Mouse (Mus musculus): ENCODE results near the gene Pheta2. TPM values are rescaled to one million over a fixed set of nuclear protein-coding genes. Genes with fewer than 3 reads are reported as not detected.

Gene Pheta2
- polyA plus RNA-seq (2016; fragmentation: Nextera tagmentation; extraction: Ambion mirVana), result 5.4 and 7.4 TPM in 2 replicates

DNA sequence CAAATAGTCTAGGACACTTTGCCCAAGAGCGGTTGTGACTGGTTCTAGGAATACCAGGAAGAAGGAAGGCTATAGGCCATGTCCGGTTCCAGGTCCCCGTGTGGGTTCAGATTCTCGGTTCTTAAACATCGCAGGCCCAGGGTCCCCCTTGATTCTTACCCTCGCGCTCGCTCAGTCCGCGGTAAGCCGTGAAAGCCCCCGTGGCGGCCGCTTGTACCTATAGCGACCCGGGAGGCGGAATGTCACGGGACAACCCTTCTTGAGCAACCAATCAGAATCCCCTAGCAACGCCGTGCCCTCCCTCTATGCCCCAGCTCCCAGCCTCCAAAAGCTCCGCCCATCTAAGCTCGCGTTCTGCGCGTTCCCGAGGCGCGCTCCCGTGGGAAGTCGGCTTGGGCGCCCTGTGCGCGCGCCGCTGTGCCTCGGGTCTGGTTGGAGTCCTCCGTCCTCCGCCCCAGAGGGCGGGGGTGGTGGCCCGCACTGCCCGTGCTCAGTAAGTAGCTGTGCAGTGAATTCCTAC is at the start of gene Pheta2, which contains the start of the genes Naga and Smdt1:
Gene Pheta2, plus strand, starts transcription at position 350 of the 520 bp plus-strand sequence.
Gene Naga, minus strand, starts transcription at position 333 of the 520 bp plus-strand sequence.
Gene Smdt1, plus strand, starts transcription at position 367 of the 520 bp plus-strand sequence.
- under 1% methylated on average over 41 of the region's 41 CpGs for WGBS
- H3K9me3 ChIP-seq (replicated peaks), result no peaks in the 10 kb centered on the region
- peaks cover 29% of the 10 kb centered on the region for H3K36me3 ChIP-seq
- peak within 1 kb of the TSS; percentile 67 for H3K4me3 ChIP-seq
- peaks cover 54% of the 10 kb centered on the region for H3K4me1 ChIP-seq
- H3K27ac ChIP-seq, result peak within 1 kb of the TSS; percentile 85
- peaks cover 26% of the 10 kb centered on the region for H3K27me3 ChIP-seq (ENCODE audit: low read depth, poor library complexity, severe bottlenecking)
- peak; percentile 99 for DNase-seq (ENCODE audit: low spot score)

DNA sequence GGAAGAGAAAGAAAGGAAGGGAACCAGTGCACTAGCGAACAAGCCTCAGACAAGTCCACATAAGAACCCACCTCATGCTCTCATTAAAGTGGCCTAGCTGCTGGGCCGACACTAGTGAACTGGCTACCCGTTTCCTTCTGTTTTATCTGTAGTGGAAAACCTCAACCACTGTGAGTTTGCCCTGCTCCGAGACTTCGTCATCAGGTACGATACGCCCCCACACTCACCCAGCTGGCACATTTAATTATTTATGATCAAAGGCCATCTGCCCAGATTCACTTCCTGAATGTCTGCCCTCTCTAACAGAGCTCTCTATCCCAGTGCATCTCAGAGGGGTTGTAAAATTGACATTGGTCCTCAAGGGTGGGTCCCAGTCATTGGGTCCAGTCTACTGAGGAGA is 48.5 kb upstream of the Pheta2 start:
- no peak for DNase-seq (ENCODE audit: low spot score)
- no peak overlapping the region for H3K4me3 ChIP-seq
- H3K27ac ChIP-seq, result no peak overlapping the region
- peaks cover 68% of the 10 kb centered on the region for H3K36me3 ChIP-seq
- no peaks in the 10 kb centered on the region for H3K27me3 ChIP-seq (ENCODE audit: low read depth, poor library complexity, severe bottlenecking)
- H3K4me1 ChIP-seq, result peaks cover 12% of the 10 kb centered on the region
- WGBS, result 92% methylated on average over 7 of the region's 7 CpGs
- no peaks in the 10 kb centered on the region for H3K9me3 ChIP-seq (replicated peaks)

DNA sequence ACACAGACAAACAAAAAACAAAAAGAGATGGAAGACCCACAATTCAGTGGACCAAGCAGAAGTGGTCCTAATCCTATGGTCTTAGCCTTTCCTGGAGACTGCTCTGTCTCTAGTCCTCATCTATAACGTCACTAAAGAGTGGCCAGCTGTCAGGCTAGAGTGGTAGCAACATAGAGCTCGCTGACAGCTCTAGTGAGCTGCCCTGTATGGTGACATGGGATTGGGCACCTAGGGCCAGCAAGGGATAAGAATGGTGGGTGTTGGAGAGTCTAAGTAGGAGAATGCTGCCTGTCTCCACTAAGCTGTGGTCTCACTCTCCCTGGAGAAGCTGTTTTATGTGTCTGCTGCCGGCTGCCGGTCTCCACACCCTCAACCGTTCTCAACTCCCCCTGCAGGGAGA is 45.9 kb upstream of the Pheta2 start:
- no peak overlapping the region for H3K27ac ChIP-seq
- H3K36me3 ChIP-seq, result peaks cover 43% of the 10 kb centered on the region
- no peaks in the 10 kb centered on the region for H3K9me3 ChIP-seq (replicated peaks)
- DNase-seq (ENCODE audit: low spot score), result no peak
- peaks cover 12% of the 10 kb centered on the region for H3K4me1 ChIP-seq
- no peaks in the 10 kb centered on the region for H3K27me3 ChIP-seq (ENCODE audit: low read depth, poor library complexity, severe bottlenecking)
- H3K4me3 ChIP-seq, result no peak overlapping the region
- 33% methylated on average over 5 of the region's 5 CpGs for WGBS

DNA sequence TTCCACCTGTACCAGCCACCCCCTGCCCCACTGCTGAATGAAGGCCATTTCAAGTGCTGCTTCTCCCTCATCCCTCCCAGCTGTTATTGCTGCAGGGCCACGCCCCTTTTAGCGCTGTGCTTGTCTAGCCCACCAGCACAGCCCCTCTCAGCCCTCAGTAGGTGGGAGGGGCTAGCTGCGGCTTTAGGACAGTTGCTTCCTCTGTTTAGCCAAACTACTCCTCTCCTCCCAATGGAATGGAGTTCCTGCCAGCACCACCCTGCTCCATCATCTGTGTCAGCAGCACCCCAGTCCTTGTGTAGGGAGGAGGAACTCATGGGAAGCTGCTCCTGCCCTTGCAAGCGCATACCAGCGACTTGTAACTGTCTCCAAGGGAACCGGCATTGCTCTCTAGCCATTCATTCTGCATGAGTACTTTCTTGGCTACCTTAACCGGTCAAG is 45.5 kb upstream of the Pheta2 start:
- no peak overlapping the region for H3K27ac ChIP-seq
- no peak overlapping the region for H3K4me3 ChIP-seq
- no peaks in the 10 kb centered on the region for H3K27me3 ChIP-seq (ENCODE audit: low read depth, poor library complexity, severe bottlenecking)
- H3K36me3 ChIP-seq, result peaks cover 38% of the 10 kb centered on the region
- DNase-seq (ENCODE audit: low spot score), result no peak
- no peaks in the 10 kb centered on the region for H3K9me3 ChIP-seq (replicated peaks)
- peaks cover 12% of the 10 kb centered on the region for H3K4me1 ChIP-seq
- 20% methylated on average over 7 of the region's 7 CpGs for WGBS

DNA sequence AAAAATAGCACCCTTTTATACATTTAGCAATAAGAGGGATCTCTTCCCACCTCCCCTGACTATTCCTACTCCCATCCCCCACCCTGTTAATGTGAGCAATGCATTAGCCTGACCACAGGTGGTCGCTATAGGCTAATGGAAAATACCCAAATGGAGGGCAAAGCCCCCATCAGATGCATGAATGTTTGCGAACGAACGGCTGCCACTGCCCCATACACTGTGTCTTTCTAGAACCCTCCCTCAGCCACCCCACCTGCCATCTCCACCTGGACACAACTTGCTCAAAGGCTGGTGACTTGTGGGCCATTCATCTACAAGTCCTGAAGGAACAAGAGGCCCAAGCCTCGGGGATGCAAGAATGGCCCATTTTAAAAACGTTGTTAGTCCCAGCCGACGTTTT is 44.7 kb upstream of the Pheta2 start:
- WGBS, result 58% methylated on average over 8 of the region's 8 CpGs

DNA sequence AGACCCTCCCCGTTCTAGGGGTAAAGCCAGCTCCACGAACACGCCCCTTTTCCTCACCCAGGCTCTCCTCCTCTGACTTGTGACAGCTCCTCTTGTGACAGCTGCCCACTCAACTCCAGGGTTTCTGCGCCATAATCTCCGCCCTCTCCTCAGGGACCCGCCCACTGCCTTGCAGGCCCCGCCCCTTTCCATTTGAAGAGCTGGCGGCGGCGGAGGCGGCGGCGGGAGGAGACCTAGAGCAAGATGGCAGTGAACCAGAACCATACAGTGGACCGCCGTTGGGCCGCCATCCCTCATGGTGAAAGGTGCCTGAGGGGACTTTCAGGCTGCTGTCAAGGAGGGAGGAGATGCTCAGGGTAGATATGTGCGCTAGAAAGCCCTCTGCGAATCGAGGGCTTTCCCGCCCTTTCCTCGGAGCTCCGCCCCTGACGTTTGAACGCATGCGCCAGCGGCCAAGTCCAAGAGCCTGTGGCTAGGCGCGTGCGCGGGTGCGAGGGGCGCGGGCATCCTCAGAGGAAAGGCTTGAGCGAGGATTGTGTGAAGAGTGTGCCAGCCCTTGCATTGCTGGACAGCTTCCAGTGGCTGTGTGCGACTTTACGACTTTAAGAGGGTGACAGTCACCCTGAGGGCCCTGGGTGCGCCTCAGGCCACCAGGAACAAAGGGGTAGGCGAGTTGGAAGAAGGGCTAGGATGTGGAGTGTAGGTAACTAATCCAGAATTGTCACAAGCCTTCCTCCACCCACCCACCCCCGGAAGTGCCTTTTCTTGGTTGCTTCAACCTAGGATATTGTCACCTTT is 39.8 kb upstream of the Pheta2 start, which contains the start of gene Wbp2nl:
Gene Wbp2nl, plus strand, starts transcription at position 191 of the 798 bp plus-strand sequence.
- 0 out of 2 replicates have a peak within 1 kb of the TSS, but pooled peaks have one; percentile 14 for H3K4me3 ChIP-seq
- DNase-seq (ENCODE audit: low spot score), result peak; percentile 31
- WGBS, result 55% methylated on average over 39 of the region's 39 CpGs
- peaks cover 11% of the 10 kb centered on the region for H3K27me3 ChIP-seq (ENCODE audit: low read depth, poor library complexity, severe bottlenecking)
- H3K4me1 ChIP-seq, result peaks cover 6% of the 10 kb centered on the region; the same call in 1 of the 2 replicates
- 0 out of 2 replicates have a peak, but pooled peaks cover 2% of the 10 kb centered on the region for H3K9me3 ChIP-seq (replicated peaks)
- no peak within 1 kb of the TSS for H3K27ac ChIP-seq
- no peaks in the 10 kb centered on the region for H3K36me3 ChIP-seq

More for the DNA sequence above, 44.7 kb upstream of the Pheta2 start:
- no peak overlapping the region for H3K27ac ChIP-seq
- DNase-seq (ENCODE audit: low spot score), result peak; percentile 35
- H3K9me3 ChIP-seq (replicated peaks), result 0 out of 2 replicates have a peak, but pooled peaks cover 2% of the 10 kb centered on the region
- H3K27me3 ChIP-seq (ENCODE audit: low read depth, poor library complexity, severe bottlenecking), result peaks cover 7% of the 10 kb centered on the region
- peaks cover 16% of the 10 kb centered on the region for H3K4me1 ChIP-seq
- H3K4me3 ChIP-seq, result no peak overlapping the region
- H3K36me3 ChIP-seq, result peaks cover 31% of the 10 kb centered on the region

DNA sequence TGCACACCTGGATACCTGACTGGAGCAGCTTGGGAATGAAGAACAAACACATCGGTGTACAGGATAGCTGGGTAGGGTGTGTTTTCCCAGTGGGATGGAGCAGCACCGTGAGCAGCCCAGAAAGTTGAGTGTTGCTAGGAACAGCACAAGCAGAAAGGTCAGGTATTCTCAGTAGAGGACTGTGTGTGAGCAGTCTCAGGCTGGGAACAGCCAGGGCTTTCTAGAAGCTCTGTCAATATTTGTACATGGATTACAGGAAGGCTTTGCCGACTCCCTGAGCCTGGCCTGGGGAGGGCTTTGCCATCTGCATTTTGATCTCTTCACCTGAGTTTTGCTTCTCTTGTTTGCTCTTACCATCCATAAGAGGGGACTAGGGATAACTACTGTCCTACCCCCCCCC is 31.6 kb upstream of the Pheta2 start:
- WGBS, result 86% methylated on average over 3 of the region's 3 CpGs

DNA sequence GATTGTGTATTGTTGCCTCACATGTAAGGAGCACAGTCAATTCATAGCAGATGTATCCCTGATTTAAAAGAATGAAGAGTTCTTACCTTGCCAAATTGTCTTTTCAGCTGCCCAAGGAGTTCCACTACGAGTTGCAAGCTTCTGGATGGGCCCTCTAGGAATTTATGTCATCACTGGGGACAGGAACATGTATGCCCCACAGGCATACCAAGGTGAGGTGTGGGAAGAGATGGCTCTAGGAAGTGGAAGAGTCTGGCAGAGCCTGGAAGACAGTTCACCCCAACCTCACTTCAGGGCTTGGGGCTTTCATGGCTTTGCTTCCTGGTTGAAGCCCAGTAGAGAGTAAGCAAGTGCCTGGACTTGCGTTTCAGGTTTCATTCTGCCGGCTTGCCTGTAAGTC is 30.3 kb upstream of the Pheta2 start:
- H3K4me3 ChIP-seq, result no peak overlapping the region
- H3K9me3 ChIP-seq (replicated peaks), result no peaks in the 10 kb centered on the region
- H3K27me3 ChIP-seq (ENCODE audit: low read depth, poor library complexity, severe bottlenecking), result no peaks in the 10 kb centered on the region
- WGBS, result 85% methylated on average over 3 of the region's 3 CpGs
- H3K4me1 ChIP-seq, result no peaks in the 10 kb centered on the region
- H3K36me3 ChIP-seq, result no peaks in the 10 kb centered on the region
- DNase-seq (ENCODE audit: low spot score), result no peak
- no peak overlapping the region for H3K27ac ChIP-seq

More for the DNA sequence above, 31.6 kb upstream of the Pheta2 start:
- no peaks in the 10 kb centered on the region for H3K4me1 ChIP-seq
- no peaks in the 10 kb centered on the region for H3K36me3 ChIP-seq
- no peaks in the 10 kb centered on the region for H3K27me3 ChIP-seq (ENCODE audit: low read depth, poor library complexity, severe bottlenecking)
- DNase-seq (ENCODE audit: low spot score), result no peak
- H3K9me3 ChIP-seq (replicated peaks), result no peaks in the 10 kb centered on the region
- H3K27ac ChIP-seq, result no peak overlapping the region
- no peak overlapping the region for H3K4me3 ChIP-seq

DNA sequence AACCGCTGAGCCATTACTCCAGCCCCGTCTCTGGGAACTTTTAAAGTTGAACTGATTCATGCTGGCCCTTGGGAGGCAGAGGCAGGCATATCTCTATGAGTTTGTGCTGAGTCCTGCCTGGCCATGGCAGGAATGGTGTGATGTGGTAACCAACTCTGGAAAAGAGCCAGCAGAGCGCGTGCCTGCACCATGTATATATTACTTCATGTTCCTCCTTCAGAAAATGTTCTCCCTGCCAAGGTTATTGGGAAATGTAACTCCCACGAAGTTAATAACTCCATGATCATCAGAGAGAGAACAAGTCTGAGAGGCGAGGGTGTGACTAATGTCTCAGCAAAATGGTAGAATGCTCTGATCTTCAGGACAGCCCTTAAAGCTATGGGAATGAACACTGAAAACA is 20.9 kb upstream of the Pheta2 start:
- no peaks in the 10 kb centered on the region for H3K4me1 ChIP-seq
- no peaks in the 10 kb centered on the region for H3K27me3 ChIP-seq (ENCODE audit: low read depth, poor library complexity, severe bottlenecking)
- no peak overlapping the region for H3K4me3 ChIP-seq
- DNase-seq (ENCODE audit: low spot score), result no peak
- 87% methylated on average over 6 of the region's 6 CpGs for WGBS
- H3K9me3 ChIP-seq (replicated peaks), result no peaks in the 10 kb centered on the region
- no peaks in the 10 kb centered on the region for H3K36me3 ChIP-seq
- H3K27ac ChIP-seq, result no peak overlapping the region

DNA sequence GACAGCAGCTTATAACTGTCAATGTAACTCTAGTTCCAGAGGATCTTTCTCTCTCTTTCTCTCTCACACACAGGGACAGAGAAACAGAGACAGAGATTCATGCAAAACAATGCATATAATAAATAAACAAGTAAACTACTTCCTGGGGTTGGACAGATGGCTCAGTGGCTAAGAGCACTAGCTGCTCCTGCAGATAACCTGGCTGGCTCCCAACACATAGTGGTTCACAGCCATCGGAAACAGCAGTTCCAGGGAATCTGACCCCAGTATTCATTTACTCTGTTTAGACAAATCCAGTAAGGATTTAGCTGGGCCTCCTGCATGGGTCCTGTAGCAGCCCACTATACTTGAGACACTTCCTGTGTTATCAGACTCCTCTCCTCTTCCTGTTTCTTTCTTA is 19.1 kb upstream of the Pheta2 start:
- 0 out of 2 replicates have a peak, but pooled peaks cover 3% of the 10 kb centered on the region for H3K4me1 ChIP-seq
- no peaks in the 10 kb centered on the region for H3K9me3 ChIP-seq (replicated peaks)
- DNase-seq (ENCODE audit: low spot score), result no peak
- WGBS, result 85% methylated on average over 1 of the region's 1 CpGs
- H3K4me3 ChIP-seq, result no peak overlapping the region
- H3K27ac ChIP-seq, result no peak overlapping the region
- no peaks in the 10 kb centered on the region for H3K36me3 ChIP-seq
- no peaks in the 10 kb centered on the region for H3K27me3 ChIP-seq (ENCODE audit: low read depth, poor library complexity, severe bottlenecking)

DNA sequence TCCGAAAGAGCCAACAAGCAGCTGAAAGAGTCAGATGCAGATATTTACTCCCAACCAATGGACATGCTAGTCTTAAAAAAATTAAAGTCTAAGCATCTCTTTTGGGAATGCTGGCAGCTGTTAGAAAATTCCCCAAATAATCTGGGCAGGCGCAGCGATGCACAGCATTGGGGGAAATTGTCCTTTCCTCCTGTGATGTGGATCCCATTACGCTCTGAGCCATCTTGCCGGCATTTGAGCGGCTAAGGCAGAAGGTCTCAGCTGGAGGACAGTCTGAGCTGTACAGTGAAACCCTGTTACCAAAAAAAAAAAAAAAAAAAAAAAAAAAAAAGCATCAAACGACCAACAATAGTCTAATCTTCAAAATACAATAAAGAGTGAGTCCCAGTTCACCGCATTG is 16.5 kb upstream of the Pheta2 start:
- Histone ChIP-seq H3K36me3 (no peaks in the 10 kb centered on the region), H3K4me1 (0 out of 2 replicates have a peak, but pooled peaks cover 3% of the 10 kb centered on the region), H3K9me3 (replicated peaks) (no peaks in the 10 kb centered on the region), H3K27ac (no peak overlapping the region), H3K27me3 (ENCODE audit: low read depth, poor library complexity, severe bottlenecking) (no peaks in the 10 kb centered on the region), H3K4me3 (no peak overlapping the region)
- 88% methylated on average over 8 of the region's 8 CpGs for WGBS
- no peak for DNase-seq (ENCODE audit: low spot score)

DNA sequence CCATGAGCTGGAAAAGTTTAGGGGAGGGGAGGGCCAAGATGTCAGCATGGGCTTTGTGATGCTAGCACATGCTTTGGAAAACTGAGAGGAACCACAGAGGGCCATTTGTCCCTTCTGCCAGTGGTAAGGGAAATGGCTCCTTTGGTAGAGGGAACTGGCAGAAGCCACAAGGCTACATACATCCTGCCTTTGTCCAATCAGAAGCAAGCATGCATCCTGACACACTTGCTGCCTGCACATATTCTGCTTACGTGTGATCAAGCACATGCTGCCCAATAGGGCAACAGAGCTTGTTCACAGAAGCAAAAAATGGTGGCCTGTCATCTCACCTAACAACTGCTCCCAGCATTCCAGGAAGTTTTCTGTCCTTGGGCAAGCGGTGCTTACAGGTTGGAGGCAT is 13.4 kb upstream of the Pheta2 start:
- Histone ChIP-seq H3K4me3 (no peak overlapping the region), H3K27me3 (ENCODE audit: low read depth, poor library complexity, severe bottlenecking) (no peaks in the 10 kb centered on the region), H3K4me1 (0 out of 2 replicates have a peak, but pooled peaks cover 3% of the 10 kb centered on the region), H3K9me3 (replicated peaks) (no peaks in the 10 kb centered on the region), H3K36me3 (peaks cover 14% of the 10 kb centered on the region), H3K27ac (no peak overlapping the region)
- no peak for DNase-seq (ENCODE audit: low spot score)
- 78% methylated on average over 2 of the region's 2 CpGs for WGBS

DNA sequence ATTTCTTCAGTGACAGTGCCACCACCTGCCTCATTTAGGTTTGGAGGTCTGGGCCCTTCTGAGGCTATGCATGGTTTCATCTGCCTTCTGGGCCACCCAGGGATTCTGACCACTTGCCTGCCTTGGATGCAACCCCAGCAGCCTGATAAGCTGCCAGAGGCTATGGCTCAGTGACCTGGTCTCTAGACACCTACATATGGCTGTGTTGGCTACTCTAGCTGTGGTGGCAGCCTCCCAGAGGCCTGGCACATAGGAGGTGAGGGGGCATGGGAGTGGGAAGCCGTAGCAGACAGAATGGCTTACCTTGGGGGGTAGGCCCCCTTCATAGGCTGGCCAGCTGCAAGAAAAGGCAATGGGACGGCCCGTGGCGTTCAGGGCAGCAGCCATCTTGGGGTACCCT is 3.5 kb upstream of the Pheta2 start:
- H3K27ac ChIP-seq, result peak overlapping the region; percentile 26; the same call in 1 of the 2 replicates
- H3K4me1 ChIP-seq, result peaks cover 37% of the 10 kb centered on the region
- 94% methylated on average over 4 of the region's 4 CpGs for WGBS
- H3K4me3 ChIP-seq, result no peak overlapping the region
- H3K36me3 ChIP-seq, result peaks cover 50% of the 10 kb centered on the region
- DNase-seq (ENCODE audit: low spot score), result no peak
- peaks cover 8% of the 10 kb centered on the region for H3K27me3 ChIP-seq (ENCODE audit: low read depth, poor library complexity, severe bottlenecking)
- H3K9me3 ChIP-seq (replicated peaks), result no peaks in the 10 kb centered on the region
